Mouse (Mus musculus) small intestine, adult 2 months (tissue): Measurements from ENCODE around the gene Ralgapa1.

Experiments used
- CTCF ChIP-seq: fragments of 200-500 bp; IDR thresholded peaks from 2 replicates; pipeline ENCODE4 v1.5.1; 2012; ENCODE audit warnings: low read depth, mild to moderate bottlenecking, control low read depth, inconsistent platforms, low read length, moderate library complexity, mixed read lengths; ENCODE audit not compliant: insufficient replicate concordance, insufficient read length; ENCODE audit errors: extremely low read depth
- POLR2A ChIP-seq: fragments of 200-500 bp; IDR thresholded peaks from 2 replicates; pipeline ENCODE4 v1.6.1; 2012; ENCODE audit warnings: low read depth, mild to moderate bottlenecking, control low read depth, inconsistent platforms, low read length, moderate library complexity

DNA sequence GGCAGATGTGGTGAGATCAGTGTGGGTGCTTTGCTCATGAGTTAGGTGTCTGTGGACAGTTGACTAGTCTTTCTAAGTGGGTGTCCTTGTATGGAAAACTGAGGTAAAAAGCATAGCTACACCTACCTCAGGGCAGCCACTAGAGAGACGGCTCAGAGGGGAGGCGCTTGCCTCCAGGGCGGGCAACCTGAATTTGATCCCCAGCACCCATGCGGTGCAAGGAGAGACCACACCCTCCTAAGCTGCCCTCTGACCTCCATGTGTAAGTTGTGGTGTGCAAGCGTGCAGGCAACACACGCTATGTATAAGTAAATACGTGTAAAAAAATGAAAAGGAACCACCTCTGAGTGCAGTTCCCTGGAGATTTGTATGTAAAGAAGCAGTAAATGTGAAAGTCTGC lies 39.7 kb upstream of the Ralgapa1 start:
- no peak for TF ChIP-seq CTCF
- no peak for TF ChIP-seq POLR2A
